Comparison of ENCODE assay signal across 27 mouse cellular contexts in genomic region chr2:68917010-68917409, GRCm38 (mm10). TPM values are rescaled to one million over a fixed set of nuclear protein-coding genes. Genes with fewer than 3 reads are reported as not detected.
DNase-seq lines count a peak whose midpoint lies in the region; ATAC-seq lines count a peak whose summit lies in the region.
"Had no signal": no experiment of that assay in that cellular context is flagged by ENCODE, and none has a peak within 500 bp of the region (broad histone marks: within the 10 kb centered on the region; RNA-seq: fewer than 3 reads in every experiment).

No protein-coding gene starts in this region.

- ATAC-seq in liver, embryonic 12.5 days = peak; percentile 65; the same call in 1 of the 2 replicates
- ATAC-seq in hematopoietic stem cell, adult 5-6 weeks (replicated peaks in 1 of 2; ENCODE audit: insufficient read depth in 1 of 2, low FRiP score in 2 of 2, low TSS enrichment in 1 of 2, low read depth in 1 of 2, poor library complexity in 2 of 2, severe bottlenecking in 2 of 2) = peak; percentile 39 to 82; a peak in 3 of 4 replicates
- ATAC-seq in hindbrain, embryonic 16.5 days = no peak
- ATAC-seq: forebrain, postnatal 0 days; midbrain, embryonic 13.5 days had no signal

- intact Hi-C loops in gastrocnemius, postnatal 36 days (cut with DNase I) = no loop called here

- peaks cover 7% of the 10 kb centered on the region for H3K4me1 ChIP-seq in liver, embryonic 12.5 days
- no peaks in the 10 kb centered on the region for H3K4me1 ChIP-seq in hindbrain, embryonic 16.5 days (ENCODE audit: control insufficient read depth, insufficient read depth, low read depth, low read length)
- H3K4me1 ChIP-seq: embryonic facial prominence, embryonic 15.5 days; forebrain, embryonic 12.5 days; hindbrain, embryonic 13.5 days; limb, embryonic 13.5 days; lung, embryonic 15.5 days; midbrain, embryonic 13.5 days had no signal

- no peak overlapping the region for H3K9ac ChIP-seq in liver, embryonic 12.5 days
- no peak overlapping the region for H3K9ac ChIP-seq in hindbrain, embryonic 16.5 days (ENCODE audit: low read depth, low read length)
- H3K9ac ChIP-seq: embryonic facial prominence, embryonic 15.5 days; forebrain, embryonic 12.5 days; forebrain, postnatal 0 days; heart, embryonic 15.5 days; hindbrain, embryonic 13.5 days; limb, embryonic 13.5 days; liver, embryonic 15.5 days; lung, embryonic 15.5 days; midbrain, embryonic 13.5 days had no signal

- no peaks in the 10 kb centered on the region for H3K27me3 ChIP-seq in liver, embryonic 12.5 days (replicated peaks)
- no peaks in the 10 kb centered on the region for H3K27me3 ChIP-seq in hindbrain, embryonic 16.5 days (replicated peaks; ENCODE audit: control insufficient read depth, insufficient read depth, low read length)
- H3K27me3 ChIP-seq: embryonic facial prominence, embryonic 15.5 days; forebrain, embryonic 12.5 days; heart, embryonic 15.5 days; hindbrain, embryonic 13.5 days; limb, embryonic 13.5 days; liver, embryonic 15.5 days; lung, embryonic 15.5 days; midbrain, embryonic 13.5 days had no signal

- no peak for DNase-seq in liver
- DNase-seq in MEL-GATA-1-ER (ENCODE audit: extremely low read depth, low read depth) = peak; percentile 17
- no peak for DNase-seq in urinary bladder, postnatal 25 days (ENCODE audit: low spot score)
- DNase-seq in gastrocnemius, postnatal 36 days = no peak
- DNase-seq: adrenal gland, postnatal 36 days; B cell, adult 2 months; cerebellum, adult 8-10 months; forebrain, postnatal 0 days; gastrocnemius, postnatal 10 days; heart, postnatal 36 days; kidney, adult 11 months; kidney, postnatal 14 days; thymus, adult 2 months; thymus, postnatal 36 days had no signal

- H3K4me3 ChIP-seq in liver, embryonic 12.5 days = no peak overlapping the region
- no peak overlapping the region for H3K4me3 ChIP-seq in hindbrain, embryonic 16.5 days (ENCODE audit: low read length)
- H3K4me3 ChIP-seq: embryonic facial prominence, embryonic 15.5 days; forebrain, embryonic 12.5 days; heart, embryonic 10.5 days; heart, embryonic 15.5 days; hindbrain, embryonic 13.5 days; left cerebral cortex, adult 2 months; limb, embryonic 13.5 days; liver, embryonic 15.5 days; lung, embryonic 15.5 days; midbrain, embryonic 13.5 days had no signal

- H3K9me3 ChIP-seq in liver, embryonic 12.5 days (replicated peaks) = no peaks in the 10 kb centered on the region
- no peaks in the 10 kb centered on the region; the same call in 1 of the 2 replicates for H3K9me3 ChIP-seq in hindbrain, embryonic 16.5 days (ENCODE audit: control insufficient read depth, low read length)
- H3K9me3 ChIP-seq: embryonic facial prominence, embryonic 15.5 days; heart, embryonic 10.5 days; heart, embryonic 15.5 days; hindbrain, embryonic 13.5 days; limb, embryonic 13.5 days; liver, embryonic 15.5 days; lung, embryonic 15.5 days had no signal

- no peak overlapping the region for H3K27ac ChIP-seq in liver, embryonic 12.5 days
- no peak overlapping the region for H3K27ac ChIP-seq in hindbrain, embryonic 16.5 days (ENCODE audit: low read depth, low read length)
- H3K27ac ChIP-seq: embryonic facial prominence, embryonic 15.5 days; forebrain, embryonic 12.5 days; heart, embryonic 10.5 days; heart, embryonic 15.5 days; hindbrain, embryonic 13.5 days; left cerebral cortex, adult 2 months; limb, embryonic 13.5 days; liver, embryonic 15.5 days; lung, embryonic 15.5 days; midbrain, embryonic 13.5 days had no signal

- H3K36me3 ChIP-seq in liver, embryonic 12.5 days = no peaks in the 10 kb centered on the region
- no peaks in the 10 kb centered on the region for H3K36me3 ChIP-seq in hindbrain, embryonic 16.5 days (ENCODE audit: control insufficient read depth, insufficient read depth, low read length)
- H3K36me3 ChIP-seq: embryonic facial prominence, embryonic 15.5 days; forebrain, embryonic 12.5 days; heart, embryonic 10.5 days; heart, embryonic 15.5 days; hindbrain, embryonic 13.5 days; limb, embryonic 13.5 days; liver, embryonic 15.5 days; lung, embryonic 15.5 days; midbrain, embryonic 13.5 days had no signal

- H3K4me2 ChIP-seq in liver, embryonic 12.5 days = no peak overlapping the region
- no peak overlapping the region for H3K4me2 ChIP-seq in hindbrain, embryonic 16.5 days (ENCODE audit: low read length)
- H3K4me2 ChIP-seq: embryonic facial prominence, embryonic 15.5 days; forebrain, embryonic 12.5 days; heart, embryonic 15.5 days; hindbrain, embryonic 13.5 days; limb, embryonic 13.5 days; liver, embryonic 15.5 days; lung, embryonic 15.5 days; midbrain, embryonic 13.5 days had no signal

RNA-seq across cellular contexts. Expression of gene Cers6, which starts 55.8 kb away (rescaled TPM):
- 7.0 and 7.3 TPM in 2 replicates for polyA plus RNA-seq in liver, embryonic 12.5 days (2016; fragmentation: Nextera tagmentation; extraction: Ambion mirVana)
- 8.7 and 16.6 TPM in 2 replicates for total RNA-seq in hematopoietic stem cell, adult 5-6 weeks (2017)
- 45.0 and 54.7 TPM in 2 replicates for polyA plus RNA-seq in hindbrain, embryonic 16.5 days (2015; fragmentation: Nextera tagmentation; extraction: Ambion mirVana)
- total RNA-seq in gastrocnemius, postnatal 36 days (2021) = 1 to 10 TPM; 1.6 TPM
